Mouse (Mus musculus) kidney, adult 10 weeks (tissue): Measurements from ENCODE around the gene Atf5. TPM values are rescaled to one million over a fixed set of nuclear protein-coding genes. Genes with fewer than 3 reads are reported as not detected.

Source experiments
- polyA plus RNA-seq: library from polyadenylated mRNA; stranded (reverse); fragments of 350-450 nt; fragmentation: Illumina TruSeq; extraction: RNeasy Lipid Tissue Mini Kit (QIAGEN cat#74804); gene quantifications from one replicate; pipeline ENCODE4 v1.2.3, GENCODE M21; 2014; ENCODE audit warnings: low read depth, low replicate concordance

Atf5 gene
- polyA plus RNA-seq: 3.4 TPM

DNA sequence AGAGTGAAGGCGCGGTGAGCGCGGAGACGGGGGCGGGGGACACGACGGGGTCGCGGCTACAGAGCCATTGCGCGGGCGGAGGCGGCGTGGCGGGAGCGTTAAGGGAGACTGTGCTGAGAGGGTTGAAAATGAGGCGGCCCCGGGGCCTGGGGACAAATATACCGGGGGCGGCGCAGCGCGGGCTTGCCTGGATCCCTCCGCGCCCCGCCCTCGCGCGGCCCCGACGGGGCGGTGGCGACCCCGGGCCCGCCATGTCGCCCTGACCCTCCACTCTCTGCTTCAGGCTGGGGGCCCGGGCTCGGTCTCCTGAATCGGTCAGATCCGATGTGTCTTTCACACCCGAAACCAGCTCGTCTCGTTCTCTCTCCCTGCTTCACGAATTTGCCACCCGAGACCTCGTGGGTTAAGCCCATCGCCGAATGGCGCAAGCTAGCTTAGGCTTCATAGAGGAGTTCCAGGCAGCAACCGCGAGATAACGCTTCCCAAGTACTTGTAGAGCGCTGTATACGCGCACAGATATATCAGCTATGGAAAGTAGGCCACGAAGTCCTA, at the start of gene Atf5:
Gene Atf5, minus strand, starts transcription at position 189 of the 552 bp plus-strand sequence.

DNA sequence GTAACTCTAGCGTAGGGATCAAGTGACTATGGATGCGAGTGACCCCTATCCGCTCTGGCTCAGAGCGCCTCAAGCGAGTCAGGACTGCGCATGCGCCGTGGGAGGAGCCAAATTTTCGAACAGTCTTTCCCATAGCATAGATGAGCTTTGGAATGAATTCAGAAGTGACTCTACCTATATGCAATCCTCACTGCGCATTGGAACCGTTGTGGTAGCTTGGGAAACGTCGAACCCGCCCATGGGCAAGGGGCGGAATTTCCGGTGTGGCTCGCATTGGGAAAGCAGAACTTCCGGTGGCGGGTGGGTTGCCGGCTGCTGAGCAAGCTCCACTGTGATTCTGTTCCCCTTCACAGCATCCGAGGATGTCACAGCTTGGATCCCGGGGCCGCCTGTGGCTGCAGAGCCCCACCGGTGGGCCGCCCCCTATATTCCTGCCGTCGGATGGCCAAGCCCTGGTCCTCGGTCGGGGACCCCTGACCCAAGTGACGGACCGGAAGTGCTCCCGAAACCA, 40.6 kb upstream of the Atf5 start, which contains the start of gene Pnkp:
Gene Pnkp, plus strand, starts transcription at position 98 of the 511 bp plus-strand sequence.

DNA sequence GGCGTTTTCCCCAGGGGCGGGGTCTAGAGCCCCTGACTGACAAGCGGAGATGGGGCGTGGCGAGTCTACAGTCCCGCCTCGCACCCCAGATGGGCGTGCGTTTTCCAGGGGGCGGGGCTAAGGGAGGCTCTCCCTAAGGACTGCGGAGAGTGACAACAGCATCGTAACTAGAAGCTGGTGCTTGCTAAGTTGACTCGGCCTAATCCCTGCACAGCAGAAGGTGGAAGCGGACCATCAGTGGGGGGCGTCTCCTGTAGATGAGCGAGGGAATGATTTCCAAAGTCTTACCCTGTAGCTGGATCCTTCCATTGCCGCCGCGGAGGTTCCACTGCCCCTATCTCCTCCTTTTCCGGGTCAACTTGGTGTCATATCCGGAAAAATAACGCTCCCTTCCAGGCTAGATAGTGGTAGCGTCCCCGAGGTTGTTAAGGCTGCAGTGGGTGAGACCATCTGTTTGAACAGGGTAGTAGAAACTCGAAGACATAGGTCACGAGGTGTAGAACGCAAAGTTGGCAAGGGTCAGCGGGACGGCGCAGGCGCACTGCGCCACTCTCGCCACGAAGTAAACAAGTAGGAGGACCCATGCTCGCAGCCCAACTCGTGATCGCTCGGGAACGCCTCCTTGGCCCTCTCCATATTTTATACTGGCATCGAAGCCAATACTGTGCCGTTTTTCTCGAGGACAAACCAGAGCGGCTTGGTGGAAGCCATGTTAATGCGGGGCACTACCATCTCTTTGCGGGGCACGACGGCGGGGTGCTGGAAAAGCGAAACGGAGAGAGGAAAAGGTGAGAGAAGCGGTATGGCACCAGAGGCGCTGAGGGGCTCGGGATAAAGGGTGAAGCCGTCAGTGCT, 32.3 kb upstream of the Atf5 start, which contains the start of the genes Akt1s1 and Tbc1d17:
Gene Akt1s1, plus strand, starts transcription at position 431 of the 855 bp plus-strand sequence.
Gene Tbc1d17, minus strand, starts transcription at position 519 of the 855 bp plus-strand sequence.

DNA sequence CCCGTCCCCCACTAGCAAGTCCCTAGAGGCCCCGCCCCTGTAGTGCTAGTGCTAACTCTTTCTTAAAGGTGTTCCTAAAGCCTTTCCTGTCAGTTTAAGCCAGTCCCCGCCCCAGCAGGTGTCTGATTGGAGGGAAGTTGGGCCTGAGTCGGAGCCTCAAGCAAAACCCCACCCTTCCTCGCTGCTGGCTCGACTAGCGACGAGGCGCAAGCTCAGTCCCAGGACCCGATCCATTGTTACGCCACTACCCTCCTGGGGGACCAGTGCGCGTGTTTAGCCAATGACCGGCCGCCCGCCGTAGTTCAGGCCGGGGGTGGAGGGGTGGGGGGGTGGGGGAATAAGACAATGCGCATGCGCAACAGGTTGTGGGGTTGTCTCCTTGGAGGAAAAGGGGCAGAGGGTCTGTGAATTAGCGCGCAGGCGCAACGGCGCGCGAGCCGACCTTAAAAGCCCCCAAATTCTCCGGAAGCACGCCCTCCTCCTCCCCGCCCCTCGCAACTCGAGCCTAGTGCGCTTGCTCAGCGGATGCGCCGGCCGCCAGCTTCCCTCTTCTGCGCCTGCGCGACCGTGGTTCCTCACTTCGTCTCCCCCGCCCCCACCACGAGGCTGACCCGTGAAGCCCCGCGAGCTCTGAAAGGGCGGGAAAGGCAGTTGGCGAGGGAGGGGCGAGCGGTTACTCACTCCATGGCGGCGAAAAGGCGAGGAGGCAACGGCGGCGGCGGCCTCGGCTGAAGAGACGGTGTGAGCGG, 563 bp downstream of the Atf5 start, which contains the start of the genes Nup62 and Il4i1:
Gene Nup62, plus strand, starts transcription at position 368 of the 749 bp plus-strand sequence.
Gene Il4i1, plus strand, starts transcription at position 667 of the 749 bp plus-strand sequence.

Other genes starting within 250 kb of the Atf5 start
- 869 TPM for gene Napsa, start 244.3 kb downstream of the Atf5 start, polyA plus RNA-seq
- gene Kcnc3, start 226.0 kb downstream of the Atf5 start, polyA plus RNA-seq: 2.7 TPM
- 0.12 TPM for gene Myh14, start 145.8 kb downstream of the Atf5 start, polyA plus RNA-seq
- not detected for gene Izumo2, start 107.9 kb downstream of the Atf5 start, polyA plus RNA-seq
- 11.6 TPM for gene Vrk3, start 68.2 kb downstream of the Atf5 start, polyA plus RNA-seq
- gene Zfp473, start 65.6 kb downstream of the Atf5 start, polyA plus RNA-seq: 0.16 TPM
- 1.8 TPM for gene Nup62, start 570 bp downstream of the Atf5 start, polyA plus RNA-seq
- not detected for gene Il4i1, start 271 bp downstream of the Atf5 start, polyA plus RNA-seq
- gene Akt1s1, start 32.3 kb upstream of the Atf5 start, polyA plus RNA-seq: 0.93 TPM
- 0.97 TPM for gene Tbc1d17, start 32.4 kb upstream of the Atf5 start, polyA plus RNA-seq
- not detected for gene Pnkp, start 40.5 kb upstream of the Atf5 start, polyA plus RNA-seq
- not detected for gene Ptov1, start 53.1 kb upstream of the Atf5 start, polyA plus RNA-seq
- gene Med25, start 76.1 kb upstream of the Atf5 start, polyA plus RNA-seq: 1.4 TPM
- gene Fuz, start 79.4 kb upstream of the Atf5 start, polyA plus RNA-seq: 5.7 TPM
- gene Ap2a1, start 112.8 kb upstream of the Atf5 start, polyA plus RNA-seq: 25.2 TPM
- gene Tsks, start 126.5 kb upstream of the Atf5 start, polyA plus RNA-seq: not detected
- not detected for gene Cpt1c, start 158.2 kb upstream of the Atf5 start, polyA plus RNA-seq
- 5.7 TPM for gene Prmt1, start 169.9 kb upstream of the Atf5 start, polyA plus RNA-seq
- 12.8 TPM for gene Irf3, start 181.0 kb upstream of the Atf5 start, polyA plus RNA-seq
- not detected for gene Bcl2l12, start 182.1 kb upstream of the Atf5 start, polyA plus RNA-seq
- 2.1 TPM for gene Scaf1, start 199.7 kb upstream of the Atf5 start, polyA plus RNA-seq
- 2.3 TPM for gene Rras, start 201.3 kb upstream of the Atf5 start, polyA plus RNA-seq
- 0.12 TPM for gene Prr12, start 236.2 kb upstream of the Atf5 start, polyA plus RNA-seq
- gene Nosip, start 245.8 kb upstream of the Atf5 start, polyA plus RNA-seq: 4.2 TPM
- 1.7 TPM for gene Prrg2, start 246.0 kb upstream of the Atf5 start, polyA plus RNA-seq